Mouse (Mus musculus) kidney, embryonic 14.5 days (tissue): Measurements from ENCODE around the gene Mga. TPM values are rescaled to one million over a fixed set of nuclear protein-coding genes. Genes with fewer than 3 reads are reported as not detected.
A peak's percentile ranks its signal among the peaks of the same experiment; 100 is the strongest.

ENCODE experiments used
- ATAC-seq: fragments of 200-750 bp; cut with Nextera tagmentation; 2 replicates; pipeline ENCODE4 v1.8.0; 2017; ENCODE audit warnings: moderate number of reproducible peaks, mild to moderate bottlenecking, moderate TSS enrichment, moderate library complexity; ENCODE audit not compliant: low FRiP score, low TSS enrichment
- H3K27ac ChIP-seq: fragments of 300-500 bp; sonication (generic); 2 replicates; pipeline ENCODE4 v1.5.1; 2014; ENCODE audit warnings: low read depth, mild to moderate bottlenecking, low read length, moderate library complexity, mixed read lengths
- H3K27me3 ChIP-seq: fragments of 300-500 bp; sonication (generic); 2 replicates; pipeline ENCODE4 v1.6.1; 2014; ENCODE audit warnings: mild to moderate bottlenecking, low read length; ENCODE audit not compliant: control insufficient read depth, insufficient read depth
- H3K36me3 ChIP-seq: fragments of 300-500 bp; sonication (generic); 2 replicates; pipeline ENCODE4 v1.6.1; 2014; ENCODE audit warnings: low read length, mixed read lengths; ENCODE audit not compliant: control insufficient read depth, insufficient read depth
- H3K4me1 ChIP-seq: fragments of 300-500 bp; sonication (generic); 2 replicates; pipeline ENCODE4 v1.6.1; 2014; ENCODE audit warnings: low read length, mixed read lengths; ENCODE audit not compliant: control insufficient read depth, insufficient read depth
- H3K4me2 ChIP-seq: fragments of 300-500 bp; sonication (generic); replicated peaks from 2 replicates; pipeline ENCODE4 v1.6.1; 2014; ENCODE audit warnings: low read depth, mild to moderate bottlenecking, low read length
- H3K4me3 ChIP-seq: fragments of 300-500 bp; sonication (generic); 2 replicates; pipeline ENCODE4 v1.5.1; 2014; ENCODE audit warnings: mild to moderate bottlenecking, low read length
- H3K9ac ChIP-seq: fragments of 300-500 bp; sonication (generic); 2 replicates; pipeline ENCODE4 v1.6.1; 2014; ENCODE audit warnings: low read depth, mild to moderate bottlenecking, low read length, moderate library complexity
- H3K9me3 ChIP-seq: fragments of 300-500 bp; sonication (generic); 2 replicates; pipeline ENCODE4 v1.6.1; 2016; ENCODE audit warnings: low read length; ENCODE audit not compliant: control insufficient read depth
- WGBS: fragments of 180-500 bp; shearing (Covaris S2); extraction: QIAGEN DNeasy Blood & Tissue Kit; methylation state at CpG from one replicate; pipeline ENCODE4 v1.1.7; 2014; 5-methylcytosine and 5-hydroxymethylcytosine counted together
- polyA plus RNA-seq: library from polyadenylated mRNA; unstranded; fragments of >200 nt; fragmentation: Nextera tagmentation; extraction: Ambion mirVana; gene quantifications from 2 replicates; pipeline ENCODE4 v1.2.1, GENCODE M21; 2014

Gene Mga
- polyA plus RNA-seq, 1 experiment from 2014 or later = 41.5 TPM

GRCm38 (mm10) chr2:120007680-120008210 lies 110.7 kb downstream of the Mga start:
- no peak overlapping the region for H3K27ac ChIP-seq

GRCm38 (mm10) chr2:120008672-120009071 lies 111.6 kb downstream of the Mga start:
- WGBS = 26% methylated on average over 4 of the region's 4 CpGs
- no peak for ATAC-seq
- Histone ChIP-seq H3K4me3 (no peak overlapping the region), H3K9me3 (no peaks in the 10 kb centered on the region), H3K4me2 (no peak overlapping the region), H3K27me3 (no peaks in the 10 kb centered on the region), H3K27ac (no peak overlapping the region), H3K9ac (no peak overlapping the region), H3K36me3 (peaks cover 7% of the 10 kb centered on the region; the same call in 1 of the 2 replicates), H3K4me1 (no peaks in the 10 kb centered on the region)

More at GRCm38 (mm10) chr2:120007680-120008210, 110.7 kb downstream of the Mga start:
- H3K9me3 ChIP-seq = no peaks in the 10 kb centered on the region
- no peaks in the 10 kb centered on the region for H3K4me1 ChIP-seq
- H3K4me2 ChIP-seq = no peak overlapping the region
- no peak overlapping the region for H3K9ac ChIP-seq
- no peak for ATAC-seq
- H3K27me3 ChIP-seq = no peaks in the 10 kb centered on the region
- 0 out of 2 replicates have a peak, but pooled peaks cover under 1% of the 10 kb centered on the region for H3K36me3 ChIP-seq
- no peak overlapping the region for H3K4me3 ChIP-seq
- WGBS = 82% methylated on average over 4 of the region's 4 CpGs

- H3K36me3 ChIP-seq = peaks cover 28% of the 10 kb centered on the region
- no peak overlapping the region for H3K4me3 ChIP-seq
- no peak overlapping the region for H3K4me2 ChIP-seq
- H3K27ac ChIP-seq = no peak overlapping the region
- no peaks in the 10 kb centered on the region for H3K27me3 ChIP-seq
- 0 out of 2 replicates have a peak, but pooled peaks have one; percentile 49 for ATAC-seq
- H3K9ac ChIP-seq = no peak overlapping the region
- H3K4me1 ChIP-seq = no peaks in the 10 kb centered on the region
- 83% methylated on average over 8 of the region's 8 CpGs for WGBS
- no peaks in the 10 kb centered on the region for H3K9me3 ChIP-seq
Observed at GRCm38 (mm10) chr2:120011462-120012200, 114.6 kb downstream of the Mga start.

- Histone ChIP-seq H3K9ac (no peak overlapping the region), H3K27ac (no peak overlapping the region), H3K4me1 (no peaks in the 10 kb centered on the region), H3K4me2 (no peak overlapping the region), H3K27me3 (no peaks in the 10 kb centered on the region), H3K9me3 (no peaks in the 10 kb centered on the region), H3K36me3 (peaks cover 39% of the 10 kb centered on the region), H3K4me3 (no peak overlapping the region)
- no peak for ATAC-seq
- 70% methylated on average over 13 of the region's 13 CpGs for WGBS
Observed at GRCm38 (mm10) chr2:120012924-120013323, 115.9 kb downstream of the Mga start.

- Histone ChIP-seq H3K27me3 (no peaks in the 10 kb centered on the region), H3K9me3 (no peaks in the 10 kb centered on the region), H3K4me2 (no peak overlapping the region), H3K4me3 (no peak overlapping the region), H3K36me3 (peaks cover 49% of the 10 kb centered on the region), H3K9ac (no peak overlapping the region), H3K4me1 (no peaks in the 10 kb centered on the region), H3K27ac (no peak overlapping the region)
- no peak for ATAC-seq
- 91% methylated on average over 2 of the region's 2 CpGs for WGBS
Observed at GRCm38 (mm10) chr2:120013831-120014486, 116.9 kb downstream of the Mga start.

GRCm38 (mm10) chr2:120015882-120016281 lies 118.9 kb downstream of the Mga start:
- Histone ChIP-seq H3K27me3 (no peaks in the 10 kb centered on the region), H3K9ac (no peak overlapping the region), H3K4me3 (no peak overlapping the region), H3K4me2 (no peak overlapping the region), H3K9me3 (no peaks in the 10 kb centered on the region), H3K36me3 (peaks cover 64% of the 10 kb centered on the region), H3K4me1 (no peaks in the 10 kb centered on the region), H3K27ac (no peak overlapping the region)
- ATAC-seq = no peak
- 94% methylated on average over 4 of the region's 4 CpGs for WGBS

- Histone ChIP-seq H3K4me3 (no peak overlapping the region), H3K27me3 (no peaks in the 10 kb centered on the region), H3K4me2 (no peak overlapping the region), H3K9me3 (no peaks in the 10 kb centered on the region), H3K4me1 (no peaks in the 10 kb centered on the region), H3K27ac (no peak overlapping the region), H3K36me3 (peaks cover 81% of the 10 kb centered on the region), H3K9ac (no peak overlapping the region)
- ATAC-seq = no peak
- WGBS = 92% methylated on average over 12 of the region's 12 CpGs
Observed at GRCm38 (mm10) chr2:120017599-120017998, 120.6 kb downstream of the Mga start.
